Mouse (Mus musculus): ENCODE measurements around the gene Olfr935.

- TF ChIP-seq CTCF (IDR thresholded peaks at IDR 0.05; ENCODE audit: borderline replicate concordance, insufficient read depth, low read depth, low read length) (no peak), POLR2A (IDR thresholded peaks at IDR 0.05; ENCODE audit: borderline replicate concordance, insufficient read depth, low read length) (no peak)
These were observed 11.3 kb downstream of the Olfr935 start, which contains the start of gene Olfr934 for GRCm38 (mm10) chr9:38988215-38988614.

Data from cerebellum, adult 2 months (tissue).